Mouse (Mus musculus) small intestine, adult 2 months (tissue): ENCODE data around the gene Tmed4. TPM values are rescaled to one million over a fixed set of nuclear protein-coding genes. Genes with fewer than 3 reads are reported as not detected.
"Not testable (repeated sequence)": the region's sequence is repeated elsewhere in the genome, so short reads cannot be mapped to it uniquely, and the experiment has no call there.

Experiments used
- H3K27ac ChIP-seq: fragments of 200-500 bp; 2 replicates; pipeline ENCODE4 v1.5.1; 2012; ENCODE audit warnings: low read depth, low read length, control low read depth, inconsistent platforms; ENCODE audit not compliant: insufficient read depth
- H3K27me3 ChIP-seq: fragments of 200-500 bp; 2 replicates; pipeline ENCODE4 v1.6.1; 2012; ENCODE audit warnings: mild to moderate bottlenecking, moderate library complexity, low read length, inconsistent platforms; ENCODE audit not compliant: control insufficient read depth, insufficient read depth
- H3K36me3 ChIP-seq: fragments of 200-500 bp; 2 replicates; pipeline ENCODE4 v1.6.1; 2012; ENCODE audit warnings: mild to moderate bottlenecking, low read length, control low read depth, inconsistent platforms; ENCODE audit not compliant: control insufficient read depth, insufficient read depth
- H3K4me1 ChIP-seq: fragments of 200-500 bp; 2 replicates; pipeline ENCODE4 v1.6.1; 2012; ENCODE audit warnings: low read length, inconsistent platforms, mixed read lengths; ENCODE audit not compliant: control insufficient read depth, insufficient read depth, insufficient read length
- H3K4me3 ChIP-seq: fragments of 200-500 bp; 2 replicates; pipeline ENCODE4 v1.5.1; 2012; ENCODE audit warnings: low read depth, mild to moderate bottlenecking, control low read depth, inconsistent platforms, low read length, moderate library complexity
- CTCF ChIP-seq: fragments of 200-500 bp; IDR thresholded peaks from 2 replicates; pipeline ENCODE4 v1.5.1; 2012; ENCODE audit warnings: low read depth, mild to moderate bottlenecking, control low read depth, inconsistent platforms, low read length, moderate library complexity, mixed read lengths; ENCODE audit not compliant: insufficient replicate concordance, insufficient read length; ENCODE audit errors: extremely low read depth
- POLR2A ChIP-seq: fragments of 200-500 bp; IDR thresholded peaks from 2 replicates; pipeline ENCODE4 v1.6.1; 2012; ENCODE audit warnings: low read depth, mild to moderate bottlenecking, control low read depth, inconsistent platforms, low read length, moderate library complexity
- WGBS: fragments of 180-500 bp; shearing (Covaris S2); methylation state at CpG from one replicate; pipeline ENCODE4 v1.1.7; 2018; 5-methylcytosine and 5-hydroxymethylcytosine counted together
- polyA plus RNA-seq: library from polyadenylated mRNA; depleted of rRNA; stranded (reverse); fragments of >200 nt; gene quantifications from 2 replicates; pipeline ENCODE4 v1.2.3, GENCODE M21; 2012

Gene Tmed4
- polyA plus RNA-seq, 1 experiment = 182 TPM

GRCm38 (mm10) chr11:6273607-6274006, 1.1 kb downstream of the Tmed4 start:
- H3K4me1 ChIP-seq = peaks cover 4% of the 10 kb centered on the region; the same call in 1 of the 2 replicates
- no peak for TF ChIP-seq CTCF
- TF ChIP-seq POLR2A = peak; percentile 32; the same call in 1 of the 2 replicates
- 10% methylated on average over 11 of the region's 11 CpGs for WGBS
- peaks cover 14% of the 10 kb centered on the region for H3K36me3 ChIP-seq
- peak overlapping the region; percentile 69 for H3K4me3 ChIP-seq
- H3K27me3 ChIP-seq = no peaks in the 10 kb centered on the region
- H3K27ac ChIP-seq = peak overlapping the region; percentile 84

GRCm38 (mm10) chr11:6267320-6268254, 7.1 kb downstream of the Tmed4 start, which contains the start of gene Ddx56:
Ddx56 (minus strand) TSS chr11:6267772.
- H3K4me1 ChIP-seq = peaks cover 4% of the 10 kb centered on the region
- no peaks in the 10 kb centered on the region for H3K27me3 ChIP-seq
- H3K27ac ChIP-seq = peak within 1 kb of the TSS; percentile 89
- H3K36me3 ChIP-seq = peaks cover 44% of the 10 kb centered on the region
- 1% methylated on average over 50 of the region's 50 CpGs for WGBS
- H3K4me3 ChIP-seq = peak within 1 kb of the TSS; percentile 74
- TF ChIP-seq POLR2A (peak; percentile 91), CTCF (no peak)

DNA sequence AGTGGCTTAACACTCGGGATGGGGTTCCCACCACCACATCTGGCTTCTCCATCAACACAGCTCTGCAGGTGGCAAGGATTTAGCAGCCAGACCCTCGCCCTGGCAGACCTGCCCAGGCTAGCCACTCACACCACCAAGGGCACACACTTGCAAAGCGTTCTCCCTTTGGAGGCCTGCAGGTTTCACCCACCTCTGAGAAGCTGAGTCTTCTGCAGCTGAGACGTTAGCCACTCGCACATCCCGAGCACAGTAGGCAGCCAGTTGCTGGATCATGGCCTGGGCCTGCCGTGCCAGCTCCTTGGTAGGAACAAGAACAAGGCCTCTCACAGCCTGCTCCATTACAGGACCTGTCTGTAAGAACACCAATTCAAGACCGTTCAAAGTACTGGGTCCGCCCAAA, 8.0 kb downstream of the Tmed4 start:
- H3K27ac ChIP-seq = no peak overlapping the region
- H3K36me3 ChIP-seq = peaks cover 43% of the 10 kb centered on the region
- peaks cover 4% of the 10 kb centered on the region for H3K4me1 ChIP-seq
- 50% methylated on average over 9 of the region's 9 CpGs for WGBS
- H3K4me3 ChIP-seq = peak overlapping the region; percentile 74
- TF ChIP-seq POLR2A (no peak), CTCF (no peak)
- H3K27me3 ChIP-seq = no peaks in the 10 kb centered on the region

DNA sequence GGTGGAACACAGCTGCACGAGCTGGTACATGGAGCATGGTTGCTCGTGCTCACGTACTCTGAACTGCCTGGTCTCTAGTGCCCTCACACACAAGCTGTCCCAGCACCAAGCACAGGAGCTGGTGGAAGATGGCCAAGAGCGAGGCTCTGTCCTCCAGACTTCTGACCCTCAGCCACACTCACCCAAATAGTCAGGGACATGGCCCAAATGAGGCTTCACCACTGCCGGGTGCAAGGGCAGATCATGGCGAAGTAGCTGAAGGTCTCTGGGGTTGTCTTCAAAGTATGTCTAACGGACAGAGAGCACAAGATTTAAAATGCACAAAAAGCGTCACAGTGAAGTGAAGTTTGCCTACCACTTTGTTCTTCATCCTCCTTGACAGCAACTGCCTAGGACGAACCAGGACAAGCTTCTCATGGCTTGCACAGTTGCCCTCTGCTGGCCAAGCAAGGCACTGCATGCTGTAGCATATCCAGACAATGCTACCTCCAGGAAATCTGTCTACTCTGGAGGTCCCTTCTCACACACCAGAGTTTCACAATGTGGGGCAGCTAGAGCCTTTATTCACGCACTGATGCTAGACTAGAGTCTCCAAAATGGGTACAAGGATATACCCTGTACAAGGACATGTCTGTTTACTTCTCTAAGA, 13.1 kb downstream of the Tmed4 start:
- WGBS = 73% methylated on average over 10 of the region's 10 CpGs

GRCm38 (mm10) chr11:6259413-6259812, 15.3 kb downstream of the Tmed4 start:
- H3K4me1 ChIP-seq = peaks cover 9% of the 10 kb centered on the region
- no peak for TF ChIP-seq POLR2A
- TF ChIP-seq CTCF = no peak
- no peaks in the 10 kb centered on the region for H3K27me3 ChIP-seq
- H3K36me3 ChIP-seq = peaks cover 42% of the 10 kb centered on the region
- H3K4me3 ChIP-seq = no peak overlapping the region
- WGBS = 95% methylated on average over 7 of the region's 7 CpGs
- no peak overlapping the region for H3K27ac ChIP-seq

More for the DNA sequence above, 13.1 kb downstream of the Tmed4 start:
- no peak overlapping the region for H3K27ac ChIP-seq
- peaks cover 6% of the 10 kb centered on the region for H3K4me1 ChIP-seq
- no peaks in the 10 kb centered on the region for H3K27me3 ChIP-seq
- no peak overlapping the region for H3K4me3 ChIP-seq
- peaks cover 61% of the 10 kb centered on the region for H3K36me3 ChIP-seq
- TF ChIP-seq POLR2A (no peak), CTCF (peak; percentile 94; the same call in 1 of the 2 replicates)

DNA sequence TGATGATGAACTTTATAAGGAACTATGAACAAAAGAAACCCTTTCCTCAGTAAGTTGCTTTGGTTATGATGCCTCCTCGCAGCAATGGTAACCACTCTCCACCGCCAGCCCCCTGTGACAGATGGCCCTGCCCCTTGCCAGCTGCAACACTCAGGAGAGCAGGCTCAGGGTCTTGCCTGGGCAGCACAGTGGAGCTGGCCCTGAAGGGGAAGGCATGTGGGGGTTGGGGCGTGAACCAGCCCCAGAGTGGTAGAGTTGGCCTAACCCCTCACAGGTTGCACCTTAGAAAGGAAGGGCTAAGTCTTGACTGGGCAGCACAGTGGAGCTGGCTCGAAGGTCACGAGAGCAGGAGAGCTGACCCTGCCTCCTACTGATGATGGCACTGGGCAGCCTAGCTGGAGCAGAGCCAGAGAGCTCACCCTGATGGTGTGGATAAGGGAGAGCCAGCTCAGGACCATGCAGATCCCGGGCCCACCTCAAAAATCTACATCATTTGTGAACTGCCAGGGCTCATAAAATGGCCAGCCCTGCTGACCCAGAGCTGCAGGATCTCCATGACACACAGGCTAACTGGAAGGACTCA, 18.1 kb downstream of the Tmed4 start:
- Histone ChIP-seq H3K36me3 (peaks cover 28% of the 10 kb centered on the region), H3K4me3 (no peak overlapping the region), H3K27me3 (no peaks in the 10 kb centered on the region), H3K27ac (peak overlapping the region; percentile 33; the same call in 1 of the 2 replicates), H3K4me1 (peaks cover 28% of the 10 kb centered on the region)
- 55% methylated on average over 6 of the region's 6 CpGs for WGBS
- TF ChIP-seq POLR2A (no peak), CTCF (no peak)

GRCm38 (mm10) chr11:6254602-6255001, 20.1 kb downstream of the Tmed4 start:
- not testable (repeated sequence) for H3K27me3 ChIP-seq, H3K4me3 ChIP-seq
- Histone ChIP-seq H3K27ac (peak overlapping the region; percentile 69), H3K36me3 (peaks cover 14% of the 10 kb centered on the region), H3K4me1 (peaks cover 28% of the 10 kb centered on the region)
- WGBS = 26% methylated on average over 2 of the region's 2 CpGs
